Mouse (Mus musculus) frontal cortex, adult 2 months (tissue): ENCODE measurements around the gene Odf4. TPM values are rescaled to one million over a fixed set of nuclear protein-coding genes. Genes with fewer than 3 reads are reported as not detected.
"Not testable (repeated sequence)": the region's sequence is repeated elsewhere in the genome, so short reads cannot be mapped to it uniquely, and the experiment has no call there.

Experiments
- DNase-seq, 2 experiments: peaks; one replicate each; pipeline ENCODE4 v3.0.0; 2022; ENCODE audit warnings: low spot score in 1 of 2; ENCODE audit errors: extremely low spot score in 1 of 2
- polyA plus RNA-seq: library from polyadenylated mRNA; depleted of rRNA; stranded (reverse); fragments of >200 nt; gene quantifications from 2 replicates; pipeline ENCODE4 v1.2.3, GENCODE M21; 2012

Gene Odf4
- polyA plus RNA-seq, 1 experiment = 0.82 TPM

GRCm38 (mm10) chr11:68947542-68947993 is 20.7 kb upstream of the Odf4 start:
- DNase-seq = peak in 1 of 2 experiments; percentile 41

- peak; percentile 59 to 79 for DNase-seq
These were observed 20.0 kb upstream of the Odf4 start for GRCm38 (mm10) chr11:68946806-68947440.

- no peak for DNase-seq
These were observed 19.1 kb upstream of the Odf4 start for GRCm38 (mm10) chr11:68946001-68946400.

GRCm38 (mm10) chr11:68945245-68945644 is 18.4 kb upstream of the Odf4 start:
- DNase-seq = no peak

- DNase-seq = no peak
These were observed 15.8 kb upstream of the Odf4 start for GRCm38 (mm10) chr11:68942731-68943130.

- DNase-seq = no peak
These were observed 13.6 kb upstream of the Odf4 start for GRCm38 (mm10) chr11:68940516-68940915.

GRCm38 (mm10) chr11:68939451-68940304 is 12.8 kb upstream of the Odf4 start:
- DNase-seq = peak; percentile 90 to 92

- not testable (repeated sequence) for DNase-seq
These were observed 10.1 kb upstream of the Odf4 start for GRCm38 (mm10) chr11:68936951-68937350.

- DNase-seq = no peak
These were observed 7.1 kb upstream of the Odf4 start for GRCm38 (mm10) chr11:68933885-68934507.

GRCm38 (mm10) chr11:68929947-68930346 is 3.1 kb upstream of the Odf4 start:
- DNase-seq = no peak

GRCm38 (mm10) chr11:68924749-68925148 is 2.1 kb downstream of the Odf4 start:
- no peak for DNase-seq

- no peak for DNase-seq
These were observed 3.7 kb downstream of the Odf4 start for GRCm38 (mm10) chr11:68923191-68923590.

GRCm38 (mm10) chr11:68914566-68914965 is 12.3 kb downstream of the Odf4 start:
- no peak for DNase-seq

GRCm38 (mm10) chr11:68911531-68912177 is 15.2 kb downstream of the Odf4 start:
- no peak for DNase-seq

- no peak for DNase-seq
These were observed 17.9 kb downstream of the Odf4 start for GRCm38 (mm10) chr11:68908846-68909503.

- DNase-seq = no peak
These were observed 19.6 kb downstream of the Odf4 start for GRCm38 (mm10) chr11:68907251-68907650.

GRCm38 (mm10) chr11:68906461-68906790 is 20.5 kb downstream of the Odf4 start:
- DNase-seq = no peak

GRCm38 (mm10) chr11:68905665-68906460 is 21.0 kb downstream of the Odf4 start:
- no peak for DNase-seq

GRCm38 (mm10) chr11:68905138-68905531 is 21.7 kb downstream of the Odf4 start:
- DNase-seq = no peak
